Mouse (Mus musculus) E14TG2a.4 (cell line): ENCODE results near the gene Cox19.

Experiments
- CTCF ChIP-seq: conservative IDR thresholded peaks from 2 replicates; pipeline ENCODE4 v1.5.1; 2014; ENCODE audit warnings: low read length
- NANOG ChIP-seq: IDR thresholded peaks from 2 replicates; pipeline ENCODE4 v1.6.1; 2014; ENCODE audit warnings: borderline replicate concordance, low read length, mixed read lengths
- POU5F1 ChIP-seq: IDR thresholded peaks from 2 replicates; pipeline ENCODE4 v1.6.1; 2014; ENCODE audit warnings: low read length, borderline replicate concordance

GRCm38 (mm10) chr5:139338403-139338802, 12.8 kb downstream of the Cox19 start:
- TF ChIP-seq CTCF (no peak), NANOG (no peak), POU5F1 (no peak)
